Mouse (Mus musculus): ENCODE measurements at regions not wholly inside any gene's neighbourhood (a gene's known extent, or its start where the extent isn't known, plus 50 kb on each side); places are given as distances from the start of the nearest gene placed in this dataset.

DNA sequence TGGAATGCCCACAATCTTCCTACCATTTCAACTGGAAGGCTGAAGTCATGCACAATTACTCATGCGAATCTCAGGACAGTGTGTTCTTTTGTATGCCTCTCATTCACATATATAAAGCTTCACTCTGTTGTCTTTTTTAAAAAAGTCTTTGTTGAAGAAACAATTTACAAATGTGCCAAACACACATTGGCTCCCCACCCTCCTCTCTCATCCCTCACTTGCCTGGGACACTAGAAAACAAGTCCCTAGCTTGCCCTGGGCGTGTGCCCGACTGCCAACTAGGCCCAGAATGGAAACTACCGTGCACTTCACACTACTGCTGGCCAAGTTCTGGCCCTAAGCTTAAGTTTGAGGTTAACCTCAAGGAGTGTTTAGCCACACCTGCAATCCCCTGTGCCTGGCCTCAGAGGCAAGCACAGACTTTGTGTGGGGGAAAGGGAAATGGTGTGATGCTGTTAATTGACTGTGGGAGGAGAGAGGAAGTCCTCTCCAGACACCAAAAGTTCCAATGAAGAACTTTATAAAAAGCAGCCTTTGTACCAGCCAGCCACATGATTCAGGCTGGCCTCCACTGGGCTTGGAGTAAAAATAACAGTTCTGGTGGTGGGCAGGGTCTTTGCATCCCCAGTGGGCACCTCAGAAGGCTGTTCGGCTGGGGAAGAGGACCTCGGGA, 70.2 kb upstream of the Picalm start:
- DNase-seq, result peak; percentile 49

DNA sequence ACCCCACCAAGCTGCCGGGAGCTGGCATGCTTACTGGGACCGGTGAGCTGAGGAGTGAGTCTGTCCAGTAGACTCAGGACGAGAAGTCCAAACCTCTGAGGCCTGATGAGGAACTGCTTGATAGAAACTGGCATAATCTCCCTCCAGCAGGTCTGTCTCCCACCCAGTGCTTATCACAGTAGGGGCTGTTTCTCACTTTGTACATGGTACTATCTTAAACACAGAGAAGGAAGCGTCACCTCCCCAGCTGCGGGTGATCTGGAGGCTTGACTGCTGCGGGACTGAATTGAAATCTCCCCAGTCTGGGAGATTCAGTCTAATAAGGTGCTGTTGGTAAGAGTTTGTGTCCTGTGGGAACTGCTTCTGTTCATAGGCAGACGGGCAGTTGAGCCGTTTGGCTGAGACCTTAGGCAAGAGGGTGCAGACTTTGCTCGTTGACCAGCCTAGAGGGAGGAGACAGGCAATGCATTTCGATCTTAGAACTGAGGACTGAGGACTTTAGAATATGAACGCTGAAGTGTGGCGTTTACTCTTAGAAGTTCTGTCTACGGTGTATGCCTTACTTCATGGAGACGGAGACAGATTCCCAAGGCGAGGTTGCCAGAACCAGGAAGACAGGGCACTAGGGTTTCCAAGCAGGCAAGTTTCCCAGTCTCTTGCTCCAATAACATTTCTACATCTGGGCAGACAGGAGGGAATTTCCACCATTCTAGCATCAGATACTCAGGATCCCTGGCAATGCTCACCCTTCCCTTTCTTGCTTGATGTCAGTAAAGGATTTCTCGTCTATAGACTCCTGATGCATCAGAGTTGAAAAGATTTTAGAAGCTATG, 69.5 kb upstream of the Picalm start:
- no peak for DNase-seq

DNA sequence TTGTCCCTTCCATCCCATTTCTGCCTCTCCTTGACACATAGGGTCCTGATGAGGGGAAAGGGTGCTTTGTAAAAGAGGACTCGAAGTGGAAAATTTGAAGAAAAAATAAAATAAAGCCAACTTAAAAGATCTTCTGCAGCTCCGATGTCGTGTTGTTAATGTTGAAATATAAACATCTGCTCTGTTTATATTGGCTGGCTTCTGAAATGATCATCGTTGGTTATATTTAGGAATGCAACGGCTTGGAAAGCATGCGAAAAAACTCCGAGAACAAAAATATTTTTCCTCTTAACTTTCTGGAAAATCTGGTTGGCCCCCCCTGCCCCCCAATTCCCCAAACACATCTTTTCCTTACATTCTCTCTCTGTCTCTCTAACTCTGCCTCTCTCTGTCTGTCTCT, 68.3 kb upstream of the Picalm start:
- DNase-seq, result no peak

DNA sequence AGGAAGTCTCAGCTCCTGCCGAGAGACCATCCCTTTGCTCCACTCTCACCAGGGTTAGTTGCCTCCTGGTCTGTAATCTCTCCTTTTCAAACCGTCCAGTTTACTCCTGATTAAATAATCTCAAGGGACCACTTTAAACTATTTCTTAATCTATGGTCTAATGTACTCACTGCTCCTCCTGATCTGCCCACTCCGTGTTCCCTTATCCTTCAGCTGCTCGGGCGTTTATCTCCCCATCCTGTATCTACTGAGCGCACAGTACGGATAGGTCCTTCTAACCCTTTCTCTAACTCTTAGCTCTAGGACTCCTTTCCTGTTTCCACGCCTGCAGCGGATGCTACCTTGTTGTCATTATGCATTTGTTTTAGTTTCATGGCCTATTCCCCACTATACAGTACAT, 67.1 kb upstream of the Picalm start:
- no peak for DNase-seq

DNA sequence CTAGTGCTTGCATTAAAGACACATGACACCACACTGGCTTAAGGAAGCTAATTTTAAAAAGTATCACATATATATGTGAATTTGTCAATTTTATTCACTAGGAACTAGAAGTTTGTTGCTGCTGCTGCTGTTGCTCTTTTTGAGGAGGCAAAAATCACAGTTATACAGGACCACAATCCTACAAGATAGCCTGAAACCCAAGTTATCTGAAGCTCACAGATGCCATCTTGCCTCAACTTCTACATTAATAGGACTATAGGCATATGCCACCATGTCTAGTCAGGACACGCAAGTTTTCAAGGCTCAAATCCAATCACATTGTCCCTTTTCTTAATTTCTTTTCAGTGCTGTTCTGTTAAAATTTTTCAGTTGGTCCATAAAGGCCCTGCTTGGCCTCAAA, 65.8 kb upstream of the Picalm start:
- no peak for DNase-seq

DNA sequence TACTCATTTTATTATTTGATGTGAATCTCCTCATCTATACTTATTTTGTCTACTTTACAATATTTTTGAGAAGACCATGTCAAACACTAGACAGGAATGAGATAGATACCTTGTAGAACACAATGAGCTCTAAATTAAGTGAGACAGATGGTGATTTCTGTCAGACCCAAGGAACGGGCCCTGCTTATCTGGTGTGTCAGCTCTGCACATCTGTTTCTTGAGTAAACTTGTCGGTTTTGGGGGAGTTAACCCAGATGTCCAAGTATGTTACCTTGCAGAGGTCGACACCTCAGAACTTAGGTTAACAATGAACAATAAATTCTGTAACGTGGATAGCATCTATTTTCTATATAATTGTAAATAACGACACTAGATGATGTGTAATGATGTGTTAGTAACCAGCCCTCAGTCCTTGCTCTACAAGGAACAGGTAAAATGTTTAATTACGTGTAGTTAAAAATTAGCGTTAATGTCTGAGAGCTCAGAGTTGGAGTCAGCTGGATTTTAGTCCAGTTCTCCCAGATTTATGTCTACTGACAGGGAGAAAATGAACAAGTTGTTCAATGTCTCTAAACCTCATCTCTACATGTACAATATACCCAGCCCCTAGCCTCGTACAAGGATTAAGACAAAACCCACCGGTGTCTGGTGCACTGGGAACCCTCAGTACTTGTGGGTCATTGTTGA, 64.6 kb upstream of the Picalm start:
- DNase-seq, result no peak

DNA sequence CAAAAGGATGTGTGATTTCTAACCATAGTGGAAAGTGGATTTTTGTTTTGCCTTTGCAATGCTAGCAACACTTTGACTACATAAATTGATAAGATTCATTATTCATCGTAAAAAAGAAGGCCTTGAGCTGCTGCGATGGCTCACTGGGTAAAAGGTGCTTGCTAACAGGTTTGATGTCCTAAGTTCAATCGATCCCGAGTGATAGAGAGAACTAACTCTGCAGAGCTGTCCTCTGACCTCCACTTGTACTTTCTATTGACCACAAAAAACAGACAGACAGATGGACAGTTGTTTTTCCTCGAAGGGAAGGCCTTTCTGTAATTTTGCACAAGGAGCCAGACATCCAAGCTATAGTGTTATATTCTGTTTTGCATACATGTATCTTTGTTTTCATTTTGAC, 63.7 kb upstream of the Picalm start:
- no peak for DNase-seq

DNA sequence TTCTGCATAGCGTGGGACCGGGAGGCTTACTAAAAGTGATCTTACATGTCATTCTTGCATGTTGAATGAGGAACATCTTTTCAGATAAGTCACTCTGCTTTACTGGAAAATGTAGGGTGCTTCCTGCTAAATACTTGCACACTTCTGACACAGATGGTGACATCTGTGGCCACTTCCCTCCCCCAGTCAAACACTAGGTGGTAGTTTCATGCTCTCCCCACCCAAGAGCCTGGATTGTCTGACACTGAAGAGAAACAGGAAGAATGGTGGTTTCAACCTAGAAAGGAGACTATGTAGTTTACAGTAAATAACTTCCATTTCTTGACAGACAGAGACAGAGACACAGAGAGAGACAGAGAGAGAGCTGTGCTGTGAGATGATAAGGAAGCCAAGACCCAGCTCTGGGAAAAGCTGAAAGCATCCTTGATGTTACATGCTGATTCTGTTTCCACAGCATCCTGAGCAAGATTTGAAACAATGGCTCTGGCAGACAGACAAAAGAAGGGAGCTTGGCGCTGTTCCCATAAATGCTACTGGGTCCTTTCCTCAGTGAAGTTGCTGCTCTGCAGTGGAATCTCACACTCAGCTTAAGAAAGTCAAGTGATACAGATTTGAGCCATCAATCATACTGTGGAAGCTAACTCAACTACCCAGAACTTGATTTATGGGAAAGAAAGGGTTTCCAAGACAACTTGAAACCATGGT, 61.9 kb upstream of the Picalm start:
- peak; percentile 46 for DNase-seq

DNA sequence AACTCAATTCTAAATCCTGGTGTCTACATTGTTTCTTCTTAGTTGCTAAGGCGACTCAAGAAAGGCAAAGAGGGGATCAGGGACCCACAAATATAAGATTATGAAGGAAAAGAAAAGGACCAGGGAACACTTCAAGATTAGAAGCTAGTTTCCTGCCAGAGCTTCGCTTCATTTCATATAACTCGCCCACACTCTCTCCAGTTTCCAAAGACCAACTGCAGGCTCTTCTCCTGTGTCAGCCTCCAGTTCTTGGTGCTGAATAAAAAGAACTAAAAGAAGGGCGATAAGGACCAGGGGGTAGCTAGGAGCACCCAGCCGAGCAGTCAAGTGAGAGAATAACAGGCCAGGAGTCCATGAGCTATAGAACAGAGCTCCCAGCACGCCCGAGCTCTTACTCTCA, 59.7 kb upstream of the Picalm start:
- no peak for DNase-seq

DNA sequence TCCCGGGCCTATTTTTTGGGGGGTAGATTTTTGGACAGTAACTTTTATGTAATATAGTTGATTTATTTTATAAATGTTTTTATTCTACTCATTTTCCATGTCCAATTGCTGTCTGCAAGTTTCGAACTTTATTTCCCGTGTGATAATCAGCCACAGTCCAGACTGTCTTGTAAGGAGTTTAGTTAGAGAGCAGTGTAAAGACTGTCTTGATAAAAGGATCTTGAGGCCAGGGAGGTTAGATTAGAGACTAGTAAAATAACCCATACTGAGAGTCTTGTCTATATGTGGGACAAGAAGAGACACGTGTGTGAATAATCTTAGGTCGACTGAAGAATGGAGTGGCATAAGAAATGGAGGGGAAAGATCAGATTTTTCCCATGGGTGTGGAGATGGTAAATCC, 56.1 kb upstream of the Picalm start:
- no peak for DNase-seq

DNA sequence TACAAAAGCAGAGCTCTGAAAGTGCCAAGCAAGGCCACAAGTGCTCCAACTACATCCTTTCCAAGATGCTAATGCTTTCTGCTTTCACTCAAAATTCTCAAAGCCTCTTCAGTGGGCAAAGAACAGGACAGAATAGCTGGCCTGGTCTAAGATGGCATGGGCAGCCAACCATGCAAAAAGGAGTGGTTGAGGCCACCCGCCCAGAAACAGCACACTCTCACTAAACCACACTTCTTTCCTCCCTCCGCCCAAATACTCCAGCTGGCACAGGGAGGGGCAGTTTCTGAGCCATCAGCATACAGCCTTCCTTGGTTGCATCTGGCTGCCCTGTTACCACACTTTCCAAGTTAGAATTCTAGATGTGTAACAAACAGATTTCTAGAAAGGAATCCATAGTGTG, 55.4 kb upstream of the Picalm start:
- DNase-seq, result no peak

DNA sequence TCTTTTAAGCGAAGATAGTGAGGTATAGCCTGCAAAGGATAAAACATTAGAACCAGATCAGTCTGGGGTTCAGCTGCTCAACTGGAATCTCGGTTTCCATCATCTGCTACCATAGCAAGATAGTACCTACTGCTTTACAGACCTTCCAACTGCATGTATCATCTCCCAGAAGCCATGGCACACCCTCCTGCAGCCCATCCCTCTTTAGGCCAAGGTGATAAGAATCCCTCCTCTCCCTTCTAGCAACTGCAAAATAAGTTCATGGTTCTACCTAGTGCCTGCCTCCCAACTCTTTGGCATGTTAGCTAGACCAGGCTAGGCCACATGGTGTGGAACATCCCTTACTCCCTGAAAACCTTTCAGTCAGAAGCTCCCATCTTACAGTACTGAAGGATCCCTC, 52.4 kb upstream of the Picalm start:
- DNase-seq, result no peak

DNA sequence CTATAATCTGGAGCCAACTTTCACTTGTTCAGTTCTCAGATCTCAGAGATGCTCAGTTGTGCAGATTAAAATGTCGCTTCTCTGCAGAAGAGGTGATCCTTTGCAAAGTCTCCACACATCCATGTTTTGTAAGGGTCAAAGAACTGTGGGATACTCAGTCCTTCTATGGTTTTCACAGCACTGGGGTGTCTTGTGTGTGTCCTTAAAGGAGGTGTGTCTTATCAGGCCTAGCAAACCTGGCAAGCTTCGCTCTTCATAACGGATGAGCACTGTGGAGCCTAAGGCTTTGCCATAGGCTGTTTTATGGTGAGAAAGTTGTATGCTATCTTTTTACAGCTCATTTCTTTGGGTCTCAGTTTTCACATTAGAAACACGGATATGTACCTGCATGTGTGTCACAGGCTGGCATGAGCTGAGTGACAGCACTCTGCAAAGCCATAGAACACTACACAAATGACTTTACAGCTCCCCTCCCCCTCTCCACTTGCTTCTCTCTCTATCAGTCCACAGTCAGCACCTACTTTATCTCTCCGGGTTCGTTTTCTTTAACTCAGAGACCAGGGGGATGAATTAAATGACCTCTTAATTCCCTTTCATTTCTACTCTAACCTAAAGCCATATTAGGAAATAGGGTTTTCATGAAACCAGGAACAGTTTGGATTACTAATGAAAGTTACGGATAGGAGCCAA, 49.8 kb upstream of the Picalm start:
- no peak for DNase-seq

Data from lung, postnatal 14 days (tissue).